Mouse (Mus musculus): ENCODE measurements around the gene Slc38a7.
A peak's percentile ranks its signal among the peaks of the same experiment; 100 is the strongest.
"Not testable (repeated sequence)": the region's sequence is repeated elsewhere in the genome, so short reads cannot be mapped to it uniquely, and the experiment has no call there.

Slc38a7 gene

GRCm38 (mm10) chr8:95848734-95849464 lies 4.4 kb downstream of the Slc38a7 start:
- no peak for DNase-seq (ENCODE audit: low spot score)

- DNase-seq (ENCODE audit: low spot score): no peak
These were observed 5.2 kb downstream of the Slc38a7 start for GRCm38 (mm10) chr8:95848061-95848551.

DNA sequence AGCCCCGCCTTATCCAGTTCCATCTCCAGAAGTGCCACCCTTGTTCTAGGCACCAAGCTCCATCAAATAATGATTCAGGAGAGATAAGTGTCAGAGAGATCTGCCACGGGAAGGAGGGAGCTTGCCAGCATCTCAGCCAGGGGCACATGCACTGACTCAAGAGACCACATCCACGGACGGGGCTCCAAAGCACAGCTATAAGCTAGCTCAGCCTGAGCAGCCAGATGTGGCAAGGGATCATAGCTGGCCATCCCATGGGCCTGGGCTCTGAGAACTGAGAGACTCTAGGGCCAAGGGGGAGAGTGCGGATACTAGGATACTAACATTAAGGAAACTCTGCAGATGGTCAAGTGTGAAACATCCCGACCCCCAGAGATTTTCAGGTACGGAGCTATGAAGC lies 8.3 kb downstream of the Slc38a7 start:
- DNase-seq (ENCODE audit: low spot score): no peak

DNA sequence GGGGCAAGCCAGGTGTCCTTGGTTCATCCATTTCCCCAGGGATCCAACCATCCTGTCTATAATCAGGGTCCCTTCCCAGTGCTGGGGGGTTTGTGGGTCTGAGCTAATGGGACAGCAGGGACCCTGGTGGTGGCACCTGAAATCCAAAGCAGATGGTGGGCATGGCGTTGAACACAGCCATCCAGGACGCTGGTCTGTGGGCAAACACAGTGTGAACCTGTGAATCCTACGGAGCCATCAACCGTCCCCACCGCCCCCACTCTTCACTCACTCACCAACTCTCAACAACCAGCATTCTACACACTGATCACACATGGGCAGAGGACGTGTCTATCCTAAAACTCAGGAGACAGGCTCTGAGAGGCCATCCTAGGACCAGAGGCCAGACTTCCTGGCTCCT lies 9.4 kb downstream of the Slc38a7 start:
- DNase-seq (ENCODE audit: low spot score): no peak

DNA sequence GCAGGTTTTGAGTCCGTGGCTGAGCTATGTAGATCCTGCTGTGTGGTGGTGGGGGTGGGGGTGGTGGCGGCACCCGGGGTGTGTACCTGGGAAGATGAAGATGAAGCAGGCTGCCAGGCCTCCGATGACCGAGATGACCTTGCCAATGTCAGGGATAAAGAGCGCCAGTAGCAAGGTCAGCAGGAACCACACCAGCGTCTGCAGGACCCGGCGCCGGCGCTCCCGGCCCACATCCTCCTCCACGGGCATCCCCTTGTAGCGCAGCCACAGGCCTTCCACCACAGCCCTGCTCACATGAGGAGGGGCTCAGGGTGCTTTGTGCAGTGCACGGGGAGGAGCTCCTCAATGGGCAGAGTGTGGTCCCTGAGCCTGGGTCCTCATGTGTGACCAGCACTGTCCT lies 11.9 kb downstream of the Slc38a7 start:
- no peak for DNase-seq (ENCODE audit: low spot score)

DNA sequence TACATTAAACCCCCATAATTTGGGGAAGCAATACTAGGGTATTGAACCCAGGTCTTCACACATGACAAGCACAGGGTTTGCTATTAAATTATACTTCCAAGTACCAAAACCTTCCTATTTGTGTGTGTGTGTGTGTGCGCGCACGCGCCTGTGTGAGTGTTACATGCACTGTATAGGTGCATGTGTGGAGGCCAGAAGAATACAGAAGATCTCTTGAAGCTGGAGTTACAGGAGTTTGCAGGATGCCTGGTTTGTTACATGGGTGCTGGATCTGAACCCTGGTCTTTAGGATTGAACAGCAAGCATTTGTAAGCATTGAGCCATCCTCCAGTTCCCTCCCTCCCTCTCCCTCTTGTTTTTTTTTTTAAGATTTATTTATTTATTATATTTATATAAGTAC lies 14.1 kb downstream of the Slc38a7 start:
- DNase-seq (ENCODE audit: low spot score): no peak

DNA sequence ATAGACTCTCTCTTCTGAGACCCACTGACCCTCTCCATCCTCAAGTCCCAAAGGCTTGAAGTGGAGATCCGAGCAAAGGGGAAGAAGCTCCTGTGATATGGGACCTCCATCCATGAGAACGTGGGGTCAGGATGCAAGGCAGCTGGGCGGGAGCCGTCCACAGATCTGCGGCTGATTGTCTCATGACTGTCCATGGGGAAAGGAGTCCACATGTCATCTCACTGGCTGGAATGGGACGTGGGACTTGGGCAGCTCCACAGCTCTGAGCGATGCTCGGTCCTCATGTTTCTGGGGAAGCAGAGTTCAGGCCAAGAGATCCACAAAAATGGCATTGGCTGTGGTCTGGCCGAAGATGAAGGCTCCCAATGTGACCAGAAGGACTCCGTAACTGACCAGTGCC lies 16.1 kb downstream of the Slc38a7 start:
- DNase-seq (ENCODE audit: low spot score): no peak

DNA sequence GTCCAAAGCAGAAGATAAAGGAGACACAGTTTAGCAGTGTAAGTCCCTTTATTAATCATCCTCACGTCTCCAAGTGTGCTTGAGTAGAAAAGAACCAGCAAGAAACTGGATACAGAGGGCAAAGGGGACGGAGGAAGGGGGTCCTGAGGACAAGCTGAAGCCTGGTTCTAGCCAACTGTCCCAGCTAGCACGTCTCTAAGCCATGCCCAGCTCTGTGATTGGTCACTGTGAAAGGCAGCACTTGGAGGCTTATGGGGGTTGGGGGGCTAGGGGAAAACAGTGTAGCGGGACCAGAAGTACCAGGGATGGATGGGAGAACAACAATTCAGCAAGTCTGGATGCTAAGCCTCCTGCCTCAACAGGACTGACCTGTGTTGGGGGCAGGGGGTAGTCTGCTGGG lies 17.4 kb downstream of the Slc38a7 start:
- no peak for DNase-seq (ENCODE audit: low spot score)

DNA sequence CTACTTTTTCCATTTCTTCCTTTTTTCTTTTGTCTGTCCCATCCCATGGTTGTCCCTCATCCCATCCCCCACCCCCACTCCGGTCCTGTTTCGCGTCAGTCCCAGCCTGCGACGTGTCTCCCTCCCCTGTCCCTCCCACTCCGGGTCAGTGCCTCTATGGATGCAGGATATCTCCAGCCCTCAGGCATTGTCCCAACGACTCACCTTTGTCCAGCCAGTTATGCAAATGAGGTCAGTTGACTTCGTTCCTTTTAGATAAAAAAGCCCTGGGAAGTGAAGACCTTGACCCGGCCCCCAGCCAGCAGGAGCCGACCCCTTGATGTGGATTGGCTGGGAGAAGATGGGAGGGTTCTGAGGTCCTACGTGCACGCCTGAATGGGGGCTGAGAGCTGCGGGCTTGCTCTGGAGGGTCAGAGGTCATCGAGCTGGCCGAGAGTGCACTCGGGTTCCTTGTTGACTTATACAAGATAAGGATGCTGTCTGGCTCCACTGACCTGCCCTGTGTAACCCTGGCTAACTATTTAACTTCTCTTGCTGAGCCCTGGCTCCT lies 19.8 kb downstream of the Slc38a7 start:
- DNase-seq (ENCODE audit: low spot score): no peak

DNA sequence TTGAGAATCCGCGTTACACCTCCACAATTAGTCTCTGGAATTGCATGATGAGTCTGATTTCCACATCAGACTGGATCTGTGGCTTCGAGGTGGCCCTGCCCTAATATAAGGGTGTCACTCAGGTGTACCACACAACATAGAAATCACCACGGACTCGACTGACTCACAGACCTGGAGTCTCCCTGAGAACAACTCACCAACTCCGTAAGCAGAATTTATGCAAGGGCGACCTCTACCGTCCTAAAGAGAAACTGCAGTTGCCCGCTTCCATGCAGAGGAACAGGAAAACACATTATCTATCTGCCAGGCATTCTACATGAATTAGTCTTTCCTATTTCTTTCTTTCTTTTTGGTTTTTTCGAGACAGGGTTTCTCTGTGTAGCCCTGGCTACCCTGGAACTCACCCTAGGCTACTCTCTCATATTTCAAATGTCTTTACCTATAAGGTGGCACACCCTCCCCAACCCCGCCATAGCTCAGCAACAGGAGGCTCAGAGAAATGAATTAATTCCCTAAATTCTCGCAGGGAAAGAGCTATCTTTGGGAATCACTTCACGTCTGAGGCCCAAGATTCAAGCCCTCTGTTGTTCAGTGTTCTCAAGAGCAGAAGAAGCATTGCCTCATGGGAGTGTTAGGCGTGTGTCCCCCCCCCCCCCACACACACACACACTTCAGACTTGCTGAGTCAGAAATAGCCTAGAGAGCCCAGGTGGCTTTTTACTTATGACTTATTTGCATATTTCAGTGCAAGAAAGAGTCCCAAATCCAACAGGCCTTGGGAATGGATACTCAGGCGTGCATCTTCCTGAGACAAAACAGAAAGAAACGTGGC lies 20.5 kb downstream of the Slc38a7 start:
- peak; percentile 52 for DNase-seq (ENCODE audit: low spot score)

- DNase-seq (ENCODE audit: low spot score): no peak
These were observed 23.2 kb downstream of the Slc38a7 start for GRCm38 (mm10) chr8:95830144-95830543.

- not testable (repeated sequence) for DNase-seq (ENCODE audit: low spot score)
These were observed 28.2 kb downstream of the Slc38a7 start, which contains the start of gene Sap18b for GRCm38 (mm10) chr8:95825162-95825561. Gene Sap18b, plus strand, starts transcription at chr8:95825346.

GRCm38 (mm10) chr8:95822699-95823098 lies 30.6 kb downstream of the Slc38a7 start:
- DNase-seq (ENCODE audit: low spot score): no peak

DNA sequence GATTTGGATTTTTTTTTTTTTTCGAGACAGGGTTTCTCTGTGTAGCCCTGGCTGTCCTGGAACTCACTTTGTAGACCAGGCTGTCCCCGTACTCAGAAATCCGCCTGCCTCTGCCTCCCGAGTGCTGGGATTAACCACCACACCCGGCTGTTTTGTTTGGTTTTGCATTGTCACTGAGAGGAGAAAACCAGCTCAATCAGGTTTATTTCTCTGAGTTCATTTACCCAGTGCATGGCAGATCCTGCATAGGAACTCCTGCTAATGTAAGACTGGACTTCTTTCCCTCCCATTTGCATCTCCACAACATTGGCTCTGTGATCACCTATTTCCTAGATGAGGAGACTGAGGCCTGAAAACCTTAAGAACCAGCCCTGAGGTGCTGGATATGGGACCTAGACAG lies 31.2 kb downstream of the Slc38a7 start:
- DNase-seq (ENCODE audit: low spot score): no peak

DNA sequence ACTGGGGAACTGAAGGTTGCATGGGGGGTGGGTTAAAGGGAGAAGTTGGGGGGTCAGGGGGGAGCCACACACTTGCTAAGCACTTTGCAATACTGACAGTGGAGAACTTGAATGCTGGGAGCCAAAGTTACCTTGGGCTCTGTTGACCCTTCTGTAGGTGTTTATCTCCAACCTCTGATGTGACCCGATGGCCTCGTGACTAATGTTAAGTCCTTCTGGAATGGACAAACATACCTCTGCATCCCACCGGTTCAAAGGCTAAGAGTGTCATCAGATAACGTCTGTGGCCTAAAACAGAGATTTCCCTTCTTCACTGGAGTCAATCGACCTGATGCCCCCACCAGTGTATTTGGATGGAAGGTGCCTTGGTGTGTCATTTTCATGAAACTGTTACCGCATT lies 32.1 kb downstream of the Slc38a7 start:
- no peak for DNase-seq (ENCODE audit: low spot score)

GRCm38 (mm10) chr8:95818211-95818610 lies 35.1 kb downstream of the Slc38a7 start:
- DNase-seq (ENCODE audit: low spot score): no peak

GRCm38 (mm10) chr8:95817597-95817996 lies 35.7 kb downstream of the Slc38a7 start:
- no peak for DNase-seq (ENCODE audit: low spot score)

- DNase-seq (ENCODE audit: low spot score): no peak
These were observed 37.2 kb downstream of the Slc38a7 start for GRCm38 (mm10) chr8:95816044-95816708.

DNA sequence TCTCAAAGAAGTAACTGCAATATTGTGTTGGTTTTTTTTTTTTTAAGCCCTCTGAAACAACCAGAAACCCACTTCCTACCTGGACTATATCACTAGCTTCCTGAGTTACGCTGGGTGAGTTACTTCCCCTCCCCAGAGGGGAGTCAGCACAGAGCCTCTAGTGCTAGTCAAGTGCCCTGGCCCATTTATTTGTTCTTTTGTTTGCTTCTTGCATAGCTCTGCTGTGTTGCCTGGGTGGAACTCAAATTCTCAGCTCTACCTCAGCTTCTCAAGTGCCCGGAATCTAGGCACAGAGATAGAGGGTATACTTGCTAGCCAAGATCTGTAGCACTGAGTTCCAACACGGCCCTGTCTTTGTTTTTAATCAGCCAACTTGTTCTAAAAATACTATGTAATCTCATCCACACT lies 43.2 kb downstream of the Slc38a7 start:
- DNase-seq (ENCODE audit: low spot score): no peak

- no peak for DNase-seq (ENCODE audit: low spot score)
These were observed 44.2 kb downstream of the Slc38a7 start for GRCm38 (mm10) chr8:95809116-95809515.

DNA sequence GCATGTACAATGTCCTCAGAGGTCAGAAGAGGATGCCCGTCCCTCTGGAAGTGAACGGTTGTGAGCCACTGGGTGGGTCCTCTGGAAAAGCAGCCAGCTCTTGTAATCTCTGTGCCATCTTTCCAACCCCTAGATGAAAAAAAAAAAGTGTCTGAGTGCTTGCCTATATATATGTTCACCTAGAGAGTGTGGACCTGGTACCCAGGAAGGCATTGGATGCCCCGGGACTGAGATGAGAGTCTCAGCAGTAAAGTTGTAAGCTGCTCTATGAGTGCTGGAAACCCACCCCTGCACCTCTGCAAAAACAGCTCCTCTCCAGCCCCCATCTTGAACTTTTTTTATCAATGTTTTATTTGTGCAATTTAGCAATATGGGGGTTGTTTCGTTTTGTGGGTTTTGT lies 44.7 kb downstream of the Slc38a7 start:
- no peak for DNase-seq (ENCODE audit: low spot score)

GRCm38 (mm10) chr8:95807861-95808260 lies 45.5 kb downstream of the Slc38a7 start:
- DNase-seq (ENCODE audit: low spot score): peak; percentile 68
